Comparison of ENCODE assay signal across 16 mouse cellular contexts in genomic region chr4:125459791-125460190, GRCm38 (mm10). TPM values are rescaled to one million over a fixed set of nuclear protein-coding genes. Genes with fewer than 3 reads are reported as not detected.
DNase-seq lines count a peak whose midpoint lies in the region.
"Had no signal": no experiment of that assay in that cellular context is flagged by ENCODE, and none has a peak within 500 bp of the region (broad histone marks: within the 10 kb centered on the region; RNA-seq: fewer than 3 reads in every experiment).

No protein-coding gene starts in this region.

- peak; percentile 16 to 18 for DNase-seq in adrenal gland, postnatal 36 days
- no peak for DNase-seq in adrenal gland, postnatal 10 days
- peak; percentile 17 to 42 for DNase-seq in left cerebral cortex, postnatal 14 days (ENCODE audit: low spot score in 2 of 2)
- no peak for DNase-seq in left cerebral cortex, postnatal 10 days (ENCODE audit: extremely low spot score in 1 of 2, low spot score in 2 of 2)
- DNase-seq in right cerebral cortex, adult 18-20 months = peak; percentile 56
- no peak for DNase-seq in right cerebral cortex, postnatal 4 days
- no peak for DNase-seq in embryo, embryonic 10 days (ENCODE audit: low spot score)
- DNase-seq: adrenal gland, postnatal 25 days; cerebellum, adult 11-12 months; cerebellum, adult 9-10 months; cerebellum, postnatal 36 days; embryo, embryonic 11 days; gastrocnemius, adult 2 months; gastrocnemius, postnatal 25 days had no signal

- intact Hi-C loops in left cerebral cortex, postnatal 14 days (cut with DNase I) = no loop called here
- intact Hi-C loops in left cerebral cortex, postnatal 10 days (cut with DNase I) = no loop called here

RNA-seq across cellular contexts. Expression of gene Grik3, which starts 30.7 kb away (rescaled TPM):
- total RNA-seq in adrenal gland, postnatal 36 days (2021) = under 1 TPM; 0.30 to 0.33 TPM
- under 1 TPM; 0.15 to 0.21 TPM for total RNA-seq in adrenal gland, postnatal 10 days (2021)
- 10 to 100 TPM; 47.3 to 51.5 TPM for total RNA-seq in left cerebral cortex, postnatal 14 days (2021)
- total RNA-seq in left cerebral cortex, postnatal 10 days (2021) = 10 to 100 TPM; 56.4 to 56.5 TPM
- total RNA-seq: CH12.LX; granulocyte monocyte progenitor cell, adult 5-6 weeks had no signal

Comparison
In these comparisons a context has a peak if more than half of its experiments do, and no peak if none do; other contexts are left out.
1. DNase-seq: peak in adrenal gland, postnatal 36 days (2 of 2), left cerebral cortex, postnatal 14 days (2 of 2) and right cerebral cortex, adult 18-20 months (single experiment); none in adrenal gland, postnatal 10 days (single experiment), left cerebral cortex, postnatal 10 days (0 of 2), right cerebral cortex, postnatal 4 days (single experiment) and embryo, embryonic 10 days (single experiment).
2. RNA of gene Grik3, which starts 30.7 kb away (total RNA-seq): 56.4 to 56.5 TPM in left cerebral cortex, postnatal 10 days and 47.3 to 51.5 TPM in left cerebral cortex, postnatal 14 days; 0.30 to 0.33 TPM in adrenal gland, postnatal 36 days and 0.15 to 0.21 TPM in adrenal gland, postnatal 10 days; every median in the first group is over 10 times any median in the second.